Mouse (Mus musculus): Measurements from ENCODE around the gene Lix1l. TPM values are rescaled to one million over a fixed set of nuclear protein-coding genes. Genes with fewer than 3 reads are reported as not detected.

Lix1l gene
- polyA plus RNA-seq, 1 experiment from 2014 or later: 116 TPM

GRCm38 (mm10) chr3:96564633-96565032 lies 36.3 kb upstream of the Lix1l start:
- ATAC-seq (no peak), DNase-seq (ENCODE audit: low read depth, low spot score) (no peak)
- H3K27me3 ChIP-seq: no peaks in the 10 kb centered on the region
- no peak for TF ChIP-seq CTCF (IDR thresholded peaks at IDR 0.05)
- ChIA-PET CTCF (interaction anchor here (0.8 to 1.5 kb wide), 4 partner anchors 11 to 103 kb away, joined by 3 to 5 read pairs (median 4); no protein-coding TSS in a partner anchor), POLR2A (interaction anchor here (0.5 to 1.1 kb wide), 3 partner anchors 12 to 135 kb away, joined by 3 to 7 read pairs (median 7); partner anchors contain the start of gene Gm16253)
- in situ Hi-C loops (cut with MboI; ENCODE audit: low pct_unique_long_range_greater_than_20kb): no loop called here

- CTCF ChIA-PET: interaction anchor here (1.0 to 1.5 kb wide), 3 partner anchors 11 to 103 kb away, joined by 3 to 5 read pairs (median 3); no protein-coding TSS in a partner anchor
- DNase-seq (ENCODE audit: low read depth, low spot score) (no peak), ATAC-seq (no peak)
- no peaks in the 10 kb centered on the region for H3K27me3 ChIP-seq
- TF ChIP-seq CTCF (IDR thresholded peaks at IDR 0.05): no peak
- POLR2A ChIA-PET: interaction anchor here (0.5 to 1.1 kb wide), 3 partner anchors 12 to 136 kb away, joined by 3 to 7 read pairs (median 7); partner anchors contain the start of gene Gm16253
- in situ Hi-C loops (cut with MboI; ENCODE audit: low pct_unique_long_range_greater_than_20kb): no loop called here
Measured at GRCm38 (mm10) chr3:96565105-96565504, 35.8 kb upstream of the Lix1l start.

- CTCF ChIA-PET: interaction anchor here (1.3 to 1.6 kb wide), 3 partner anchors 13 to 27 kb away, joined by 4 to 5 read pairs (median 5); partner anchors contain the start of gene Polr3gl
- H3K27me3 ChIP-seq: no peaks in the 10 kb centered on the region
- in situ Hi-C loops (cut with MboI; ENCODE audit: low pct_unique_long_range_greater_than_20kb): no loop called here
- DNase-seq (ENCODE audit: low read depth, low spot score): no peak
- POLR2A ChIA-PET: interaction anchor here (0.9 kb wide), 1 partner anchor 9 kb away, joined by 4 read pairs; the partner anchor contains the start of gene Txnip
- TF ChIP-seq CTCF (IDR thresholded peaks at IDR 0.05): no peak
- ATAC-seq: no peak
Measured at GRCm38 (mm10) chr3:96566661-96567450, 34.1 kb upstream of the Lix1l start.

- H3K27me3 ChIP-seq: no peaks in the 10 kb centered on the region
- in situ Hi-C loops (cut with MboI; ENCODE audit: low pct_unique_long_range_greater_than_20kb): no loop called here
- DNase-seq (ENCODE audit: low read depth, low spot score) (no peak), ATAC-seq (no peak)
- TF ChIP-seq CTCF (IDR thresholded peaks at IDR 0.05): no peak
- ChIA-PET CTCF (no interaction called here), POLR2A (interaction anchor here (1.1 kb wide), 1 partner anchor 11 kb away, joined by 5 read pairs; the partner anchor contains the start of gene Txnip)
Measured at GRCm38 (mm10) chr3:96568605-96569004, 32.3 kb upstream of the Lix1l start.

- POLR2A ChIA-PET: interaction anchor here (1.4 kb wide), 1 partner anchor 12 kb away, joined by 6 read pairs; the partner anchor contains the start of gene Txnip
- no peak for TF ChIP-seq CTCF (IDR thresholded peaks at IDR 0.05)
Measured at GRCm38 (mm10) chr3:96569506-96569905, 31.4 kb upstream of the Lix1l start.

GRCm38 (mm10) chr3:96569966-96570605 lies 30.9 kb upstream of the Lix1l start:
- in situ Hi-C loops (cut with MboI; ENCODE audit: low pct_unique_long_range_greater_than_20kb): no loop called here
- ATAC-seq (no peak), DNase-seq (ENCODE audit: low read depth, low spot score) (no peak)
- ChIA-PET POLR2A (interaction anchor here (1.4 kb wide), 1 partner anchor 12 kb away, joined by 6 read pairs; the partner anchor contains the start of gene Txnip), CTCF (interaction anchor here (1.5 to 2.6 kb wide), 2 partner anchors 10 to 19 kb away, joined by 3 to 9 read pairs; no protein-coding TSS in a partner anchor)
- no peaks in the 10 kb centered on the region for H3K27me3 ChIP-seq
- TF ChIP-seq CTCF (IDR thresholded peaks at IDR 0.05): no peak

More at GRCm38 (mm10) chr3:96569506-96569905, 31.4 kb upstream of the Lix1l start:
- no peak for DNase-seq (ENCODE audit: low read depth, low spot score)
- no peak for ATAC-seq
- no peaks in the 10 kb centered on the region for H3K27me3 ChIP-seq
- in situ Hi-C loops (cut with MboI; ENCODE audit: low pct_unique_long_range_greater_than_20kb): no loop called here
- CTCF ChIA-PET: no interaction called here

GRCm38 (mm10) chr3:96570643-96571042 lies 30.3 kb upstream of the Lix1l start:
- DNase-seq (ENCODE audit: low read depth, low spot score) (no peak), ATAC-seq (no peak)
- POLR2A ChIA-PET: interaction anchor here (0.8 to 1.4 kb wide), 3 partner anchors 8 to 33 kb away, joined by 3 to 6 read pairs (median 3); partner anchors contain the start of gene Txnip
- H3K27me3 ChIP-seq: no peaks in the 10 kb centered on the region
- in situ Hi-C loops (cut with MboI; ENCODE audit: low pct_unique_long_range_greater_than_20kb): no loop called here
- TF ChIP-seq CTCF (IDR thresholded peaks at IDR 0.05): no peak
- CTCF ChIA-PET: interaction anchor here (1.5 to 2.6 kb wide), 2 partner anchors 10 to 20 kb away, joined by 3 to 9 read pairs; no protein-coding TSS in a partner anchor

- ChIA-PET POLR2A (interaction anchor here (0.8 to 1.5 kb wide), 3 partner anchors 9 to 32 kb away, joined by 3 read pairs; no protein-coding TSS in a partner anchor), CTCF (interaction anchor here (1.5 to 2.6 kb wide), 3 partner anchors 8 to 20 kb away, joined by 3 to 9 read pairs (median 6); no protein-coding TSS in a partner anchor)
- DNase-seq (ENCODE audit: low read depth, low spot score) (no peak), ATAC-seq (no peak)
- TF ChIP-seq CTCF (IDR thresholded peaks at IDR 0.05): no peak
- in situ Hi-C loops (cut with MboI; ENCODE audit: low pct_unique_long_range_greater_than_20kb): no loop called here
- H3K27me3 ChIP-seq: no peaks in the 10 kb centered on the region
Measured at GRCm38 (mm10) chr3:96571336-96571735, 29.6 kb upstream of the Lix1l start.

- ATAC-seq (no peak), DNase-seq (ENCODE audit: low read depth, low spot score) (no peak)
- ChIA-PET POLR2A (interaction anchor here (1.2 to 1.5 kb wide), 2 partner anchors 10 to 11 kb away, joined by 3 read pairs; no protein-coding TSS in a partner anchor), CTCF (interaction anchor here (1.7 to 2.6 kb wide), 2 partner anchors 8 to 9 kb away, joined by 6 to 9 read pairs; no protein-coding TSS in a partner anchor)
- no peaks in the 10 kb centered on the region for H3K27me3 ChIP-seq
- in situ Hi-C loops (cut with MboI; ENCODE audit: low pct_unique_long_range_greater_than_20kb): no loop called here
- no peak for TF ChIP-seq CTCF (IDR thresholded peaks at IDR 0.05)
Measured at GRCm38 (mm10) chr3:96571896-96572698, 28.9 kb upstream of the Lix1l start.
